Mouse (Mus musculus): ENCODE results near the gene Bptf.
"Not testable (repeated sequence)": the region's sequence is repeated elsewhere in the genome, so short reads cannot be mapped to it uniquely, and the experiment has no call there.

Bptf gene

GRCm38 (mm10) chr11:107131749-107132421, at the start of gene Bptf:
TSS of gene Bptf (minus strand) at chr11:107132127.
- DNase-seq = peak; percentile 95

GRCm38 (mm10) chr11:107161215-107161614, 29.3 kb upstream of the Bptf start:
- DNase-seq = no peak

- DNase-seq = peak; percentile 21
Observed at GRCm38 (mm10) chr11:107159034-107159433, 27.1 kb upstream of the Bptf start.

- no peak for DNase-seq
Observed at GRCm38 (mm10) chr11:107156977-107157642, 25.2 kb upstream of the Bptf start.

GRCm38 (mm10) chr11:107155292-107155691, 23.4 kb upstream of the Bptf start:
- no peak for DNase-seq

GRCm38 (mm10) chr11:107154431-107154830, 22.5 kb upstream of the Bptf start:
- DNase-seq = no peak

- DNase-seq = no peak
Observed at GRCm38 (mm10) chr11:107153645-107154044, 21.7 kb upstream of the Bptf start.

- peak; percentile 66 for DNase-seq
Observed at GRCm38 (mm10) chr11:107151809-107152208, 19.9 kb upstream of the Bptf start.

GRCm38 (mm10) chr11:107143956-107144355, 12.0 kb upstream of the Bptf start:
- not testable (repeated sequence) for DNase-seq

GRCm38 (mm10) chr11:107142382-107142781, 10.5 kb upstream of the Bptf start:
- DNase-seq = no peak

GRCm38 (mm10) chr11:107140756-107141155, 8.8 kb upstream of the Bptf start:
- peak; percentile 63 for DNase-seq

GRCm38 (mm10) chr11:107138633-107139032, 6.7 kb upstream of the Bptf start:
- peak; percentile 82 for DNase-seq

GRCm38 (mm10) chr11:107137593-107137992, 5.7 kb upstream of the Bptf start:
- DNase-seq = no peak

- DNase-seq = not testable (repeated sequence)
Observed at GRCm38 (mm10) chr11:107136458-107136857, 4.5 kb upstream of the Bptf start.

GRCm38 (mm10) chr11:107135741-107136140, 3.8 kb upstream of the Bptf start:
- DNase-seq = peak; percentile 70

GRCm38 (mm10) chr11:107132426-107132825, 499 bp upstream of the Bptf start:
- DNase-seq = no peak

GRCm38 (mm10) chr11:107130879-107131748, 813 bp downstream of the Bptf start:
- peak; percentile 76 for DNase-seq

- DNase-seq = peak; percentile 44
Observed at GRCm38 (mm10) chr11:107130221-107130788, 1.6 kb downstream of the Bptf start.

- no peak for DNase-seq
Observed at GRCm38 (mm10) chr11:107129641-107130040, 2.3 kb downstream of the Bptf start.

- DNase-seq = not testable (repeated sequence)
Observed at GRCm38 (mm10) chr11:107126716-107127115, 5.2 kb downstream of the Bptf start.

- DNase-seq = no peak
Observed at GRCm38 (mm10) chr11:107125011-107125410, 6.9 kb downstream of the Bptf start.

GRCm38 (mm10) chr11:107124327-107124731, 7.6 kb downstream of the Bptf start:
- peak; percentile 30 for DNase-seq

- DNase-seq = no peak
Observed at GRCm38 (mm10) chr11:107117789-107118188, 14.1 kb downstream of the Bptf start.
